Mouse (Mus musculus): ENCODE measurements around the gene Scand1. TPM values are rescaled to one million over a fixed set of nuclear protein-coding genes. Genes with fewer than 3 reads are reported as not detected.

Scand1 gene
- polyA plus RNA-seq, 1 experiment from 2014 or later = 48.2 TPM

GRCm38 (mm10) chr2:156340078-156340477 is 27.6 kb upstream of the Scand1 start:
- no peaks in the 10 kb centered on the region for H3K4me1 ChIP-seq (ENCODE audit: control insufficient read depth, insufficient read depth, low read length)
- 58% methylated on average over 4 of the region's 4 CpGs for WGBS
- H3K4me3 ChIP-seq (ENCODE audit: low read length) = no peak overlapping the region

GRCm38 (mm10) chr2:156331446-156331965 is 19.0 kb upstream of the Scand1 start:
- no peaks in the 10 kb centered on the region for H3K27me3 ChIP-seq (ENCODE audit: control insufficient read depth, insufficient read depth, low read length)

More at GRCm38 (mm10) chr2:156340078-156340477, 27.6 kb upstream of the Scand1 start:
- no peak for ATAC-seq (replicated peaks; ENCODE audit: extremely low read depth, insufficient read depth, low FRiP score)
- Histone ChIP-seq H3K36me3 (ENCODE audit: control insufficient read depth, insufficient read depth) (no peaks in the 10 kb centered on the region), H3K27me3 (ENCODE audit: control insufficient read depth, insufficient read depth, low read length) (no peaks in the 10 kb centered on the region), H3K27ac (ENCODE audit: low read length) (no peak overlapping the region), H3K9ac (ENCODE audit: low read length) (no peak overlapping the region), H3K9me3 (replicated peaks; ENCODE audit: control insufficient read depth, low read length) (no peaks in the 10 kb centered on the region), H3K4me2 (ENCODE audit: low read depth, low read length) (no peak overlapping the region)

GRCm38 (mm10) chr2:156330681-156331080 is 18.2 kb upstream of the Scand1 start:
- 68% methylated on average over 1 of the region's 1 CpGs for WGBS
- Histone ChIP-seq H3K4me1 (ENCODE audit: control insufficient read depth, insufficient read depth, low read length) (no peaks in the 10 kb centered on the region), H3K27me3 (ENCODE audit: control insufficient read depth, insufficient read depth, low read length) (no peaks in the 10 kb centered on the region), H3K9ac (ENCODE audit: low read length) (no peak overlapping the region), H3K4me2 (ENCODE audit: low read depth, low read length) (no peak overlapping the region), H3K4me3 (ENCODE audit: low read length) (no peak overlapping the region), H3K9me3 (replicated peaks; ENCODE audit: control insufficient read depth, low read length) (no peaks in the 10 kb centered on the region), H3K27ac (ENCODE audit: low read length) (no peak overlapping the region), H3K36me3 (ENCODE audit: control insufficient read depth, insufficient read depth) (no peaks in the 10 kb centered on the region)
- ATAC-seq (replicated peaks; ENCODE audit: extremely low read depth, insufficient read depth, low FRiP score) = no peak

More at GRCm38 (mm10) chr2:156331446-156331965, 19.0 kb upstream of the Scand1 start:
- H3K27ac ChIP-seq (ENCODE audit: low read length) = no peak overlapping the region
- H3K4me1 ChIP-seq (ENCODE audit: control insufficient read depth, insufficient read depth, low read length) = no peaks in the 10 kb centered on the region
- H3K9ac ChIP-seq (ENCODE audit: low read length) = no peak overlapping the region
- ATAC-seq (replicated peaks; ENCODE audit: extremely low read depth, insufficient read depth, low FRiP score) = no peak
- no peaks in the 10 kb centered on the region for H3K9me3 ChIP-seq (replicated peaks; ENCODE audit: control insufficient read depth, low read length)
- H3K4me3 ChIP-seq (ENCODE audit: low read length) = no peak overlapping the region
- no peaks in the 10 kb centered on the region for H3K36me3 ChIP-seq (ENCODE audit: control insufficient read depth, insufficient read depth)
- WGBS = 69% methylated on average over 7 of the region's 7 CpGs
- H3K4me2 ChIP-seq (ENCODE audit: low read depth, low read length) = no peak overlapping the region

GRCm38 (mm10) chr2:156324681-156325080 is 12.2 kb upstream of the Scand1 start:
- H3K4me2 ChIP-seq (ENCODE audit: low read depth, low read length) = peak overlapping the region; percentile 38
- peak overlapping the region; percentile 72 for H3K27ac ChIP-seq (ENCODE audit: low read length)
- H3K9me3 ChIP-seq (replicated peaks; ENCODE audit: control insufficient read depth, low read length) = no peaks in the 10 kb centered on the region
- peak overlapping the region; percentile 33; the same call in 1 of the 2 replicates for H3K9ac ChIP-seq (ENCODE audit: low read length)
- H3K36me3 ChIP-seq (ENCODE audit: control insufficient read depth, insufficient read depth) = no peaks in the 10 kb centered on the region
- H3K27me3 ChIP-seq (ENCODE audit: control insufficient read depth, insufficient read depth, low read length) = no peaks in the 10 kb centered on the region
- H3K4me1 ChIP-seq (ENCODE audit: control insufficient read depth, insufficient read depth, low read length) = peaks cover 10% of the 10 kb centered on the region
- 12% methylated on average over 5 of the region's 5 CpGs for WGBS
- no peak overlapping the region for H3K4me3 ChIP-seq (ENCODE audit: low read length)
- peak; percentile 75; the same call in 1 of the 2 replicates for ATAC-seq (replicated peaks; ENCODE audit: extremely low read depth, insufficient read depth, low FRiP score)

GRCm38 (mm10) chr2:156324116-156324588 is 11.6 kb upstream of the Scand1 start:
- H3K9ac ChIP-seq (ENCODE audit: low read length) = peak overlapping the region; percentile 33; the same call in 1 of the 2 replicates
- peaks cover 10% of the 10 kb centered on the region for H3K4me1 ChIP-seq (ENCODE audit: control insufficient read depth, insufficient read depth, low read length)
- H3K27ac ChIP-seq (ENCODE audit: low read length) = peak overlapping the region; percentile 72
- no peak overlapping the region for H3K4me3 ChIP-seq (ENCODE audit: low read length)
- H3K27me3 ChIP-seq (ENCODE audit: control insufficient read depth, insufficient read depth, low read length) = no peaks in the 10 kb centered on the region
- ATAC-seq (replicated peaks; ENCODE audit: extremely low read depth, insufficient read depth, low FRiP score) = peak; percentile 82
- H3K4me2 ChIP-seq (ENCODE audit: low read depth, low read length) = peak overlapping the region; percentile 38
- no peaks in the 10 kb centered on the region for H3K36me3 ChIP-seq (ENCODE audit: control insufficient read depth, insufficient read depth)
- WGBS = 27% methylated on average over 6 of the region's 6 CpGs
- H3K9me3 ChIP-seq (replicated peaks; ENCODE audit: control insufficient read depth, low read length) = no peaks in the 10 kb centered on the region

GRCm38 (mm10) chr2:156321538-156321937 is 9.0 kb upstream of the Scand1 start:
- WGBS = 89% methylated on average over 6 of the region's 6 CpGs
- Histone ChIP-seq H3K27ac (ENCODE audit: low read length) (no peak overlapping the region), H3K4me2 (ENCODE audit: low read depth, low read length) (no peak overlapping the region), H3K4me1 (ENCODE audit: control insufficient read depth, insufficient read depth, low read length) (peaks cover 10% of the 10 kb centered on the region), H3K27me3 (ENCODE audit: control insufficient read depth, insufficient read depth, low read length) (no peaks in the 10 kb centered on the region), H3K9ac (ENCODE audit: low read length) (no peak overlapping the region), H3K9me3 (replicated peaks; ENCODE audit: control insufficient read depth, low read length) (no peaks in the 10 kb centered on the region), H3K4me3 (ENCODE audit: low read length) (no peak overlapping the region), H3K36me3 (ENCODE audit: control insufficient read depth, insufficient read depth) (no peaks in the 10 kb centered on the region)
- ATAC-seq (replicated peaks; ENCODE audit: extremely low read depth, insufficient read depth, low FRiP score) = no peak

- H3K4me3 ChIP-seq (ENCODE audit: low read length) = no peak overlapping the region
- no peaks in the 10 kb centered on the region for H3K27me3 ChIP-seq (ENCODE audit: control insufficient read depth, insufficient read depth, low read length)
- 0 out of 2 replicates have a peak, but pooled peaks cover 3% of the 10 kb centered on the region for H3K9me3 ChIP-seq (replicated peaks; ENCODE audit: control insufficient read depth, low read length)
- H3K4me1 ChIP-seq (ENCODE audit: control insufficient read depth, insufficient read depth, low read length) = no peaks in the 10 kb centered on the region
- ATAC-seq (replicated peaks; ENCODE audit: extremely low read depth, insufficient read depth, low FRiP score) = no peak
- H3K9ac ChIP-seq (ENCODE audit: low read length) = no peak overlapping the region
- no peak overlapping the region for H3K27ac ChIP-seq (ENCODE audit: low read length)
- H3K4me2 ChIP-seq (ENCODE audit: low read depth, low read length) = no peak overlapping the region
- H3K36me3 ChIP-seq (ENCODE audit: control insufficient read depth, insufficient read depth) = 0 out of 2 replicates have a peak, but pooled peaks cover 5% of the 10 kb centered on the region
Measured at GRCm38 (mm10) chr2:156318491-156318890, 6.0 kb upstream of the Scand1 start.

- ATAC-seq (replicated peaks; ENCODE audit: extremely low read depth, insufficient read depth, low FRiP score) = no peak
- no peaks in the 10 kb centered on the region for H3K27me3 ChIP-seq (ENCODE audit: control insufficient read depth, insufficient read depth, low read length)
- H3K36me3 ChIP-seq (ENCODE audit: control insufficient read depth, insufficient read depth) = 0 out of 2 replicates have a peak, but pooled peaks cover 5% of the 10 kb centered on the region
- H3K9ac ChIP-seq (ENCODE audit: low read length) = no peak overlapping the region
- H3K4me1 ChIP-seq (ENCODE audit: control insufficient read depth, insufficient read depth, low read length) = peaks cover 9% of the 10 kb centered on the region
- 0 out of 2 replicates have a peak, but pooled peaks cover 3% of the 10 kb centered on the region for H3K9me3 ChIP-seq (replicated peaks; ENCODE audit: control insufficient read depth, low read length)
- WGBS = 94% methylated on average over 6 of the region's 6 CpGs
- H3K27ac ChIP-seq (ENCODE audit: low read length) = no peak overlapping the region
- H3K4me3 ChIP-seq (ENCODE audit: low read length) = no peak overlapping the region
- H3K4me2 ChIP-seq (ENCODE audit: low read depth, low read length) = no peak overlapping the region
Measured at GRCm38 (mm10) chr2:156314811-156315210, 2.3 kb upstream of the Scand1 start.

- no peak for ATAC-seq (replicated peaks; ENCODE audit: extremely low read depth, insufficient read depth, low FRiP score)
- H3K27me3 ChIP-seq (ENCODE audit: control insufficient read depth, insufficient read depth, low read length) = no peaks in the 10 kb centered on the region
- H3K27ac ChIP-seq (ENCODE audit: low read length) = peak overlapping the region; percentile 97
- WGBS = 55% methylated on average over 3 of the region's 3 CpGs
- H3K9me3 ChIP-seq (replicated peaks; ENCODE audit: control insufficient read depth, low read length) = 0 out of 2 replicates have a peak, but pooled peaks cover 3% of the 10 kb centered on the region
- peak overlapping the region; percentile 93 for H3K4me2 ChIP-seq (ENCODE audit: low read depth, low read length)
- H3K4me1 ChIP-seq (ENCODE audit: control insufficient read depth, insufficient read depth, low read length) = peaks cover 9% of the 10 kb centered on the region
- peak overlapping the region; percentile 95 for H3K9ac ChIP-seq (ENCODE audit: low read length)
- 0 out of 2 replicates have a peak, but pooled peaks cover 5% of the 10 kb centered on the region for H3K36me3 ChIP-seq (ENCODE audit: control insufficient read depth, insufficient read depth)
- H3K4me3 ChIP-seq (ENCODE audit: low read length) = peak overlapping the region; percentile 91
Measured at GRCm38 (mm10) chr2:156313153-156313552, 649 bp upstream of the Scand1 start.
